Mouse (Mus musculus) CH12.LX (cell line): ENCODE measurements around the gene Svs1. TPM values are rescaled to one million over a fixed set of nuclear protein-coding genes. Genes with fewer than 3 reads are reported as not detected.

ENCODE experiments used
- DNase-seq: peaks from one replicate; pipeline ENCODE4 v3.0.0-alpha.2; 2013; ENCODE audit errors: extremely low read depth
- H3K27ac ChIP-seq: 2 replicates; pipeline ENCODE4 v1.5.1; 2012; ENCODE audit warnings: low read depth, mild to moderate bottlenecking, control low read depth, moderate library complexity; ENCODE audit not compliant: insufficient read depth
- H3K27me3 ChIP-seq: replicated peaks from 2 replicates; pipeline ENCODE3; 2012; ENCODE audit warnings: inconsistent platforms
- H3K36me3 ChIP-seq, 2 experiments: replicated peaks in 1 of 2; 2 replicates each; pipeline versions ENCODE3 to v1.6.1; 2012; ENCODE audit warnings: inconsistent platforms in 1 of 2, low read length in 1 of 2, mild to moderate bottlenecking in 1 of 2, mixed read lengths in 1 of 2, moderate library complexity in 1 of 2; ENCODE audit not compliant: control insufficient read depth in 1 of 2, insufficient read depth in 1 of 2
- H3K4me1 ChIP-seq, 2 experiments: 2 replicates each; pipeline ENCODE4 v1.6.1; 2012; ENCODE audit warnings: inconsistent platforms in 1 of 2, moderate library complexity in 1 of 2; ENCODE audit not compliant: insufficient read depth in 2 of 2, control insufficient read depth in 1 of 2
- H3K4me2 ChIP-seq: 2 replicates; pipeline ENCODE4 v1.6.1; 2012; ENCODE audit warnings: low read depth, mild to moderate bottlenecking, control low read depth; ENCODE audit not compliant: poor library complexity, insufficient read depth, severe bottlenecking
- H3K4me3 ChIP-seq, 3 experiments: fragments of 150-350 bp in 1 of 3; sonication (generic) in 1 of 3; replicated peaks in 1 of 3; 2 replicates each; pipeline versions ENCODE3 to v1.5.1; 2011 to 2012; ENCODE audit warnings: low read depth in 2 of 3, low read length in 2 of 3, mild to moderate bottlenecking in 2 of 3, moderate library complexity in 2 of 3, control low read depth in 1 of 3, improper control_type of control experiment in 1 of 3, inconsistent platforms in 1 of 3, mixed read lengths in 1 of 3; ENCODE audit not compliant: poor library complexity in 1 of 3
- H3K79me2 ChIP-seq: replicated peaks from 2 replicates; pipeline ENCODE4 v1.6.1; 2012; ENCODE audit warnings: mild to moderate bottlenecking, moderate library complexity; ENCODE audit not compliant: control insufficient read depth, poor library complexity, insufficient read depth, severe bottlenecking; ENCODE audit errors: extremely low read depth
- H3K9ac ChIP-seq: 2 replicates; pipeline ENCODE4 v1.6.1; 2012; ENCODE audit warnings: low read depth, mild to moderate bottlenecking, control low read depth, moderate library complexity; ENCODE audit not compliant: insufficient read depth
- H3K9me3 ChIP-seq: replicated peaks from 2 replicates; pipeline ENCODE3; 2012; ENCODE audit warnings: low read length, inconsistent platforms, mixed read lengths
- CHD1 ChIP-seq: IDR thresholded peaks from 2 replicates; pipeline ENCODE4 v1.6.1; 2012; ENCODE audit warnings: low read depth, low read length, improper control_type of control experiment, inconsistent platforms
- CHD2 ChIP-seq: IDR thresholded peaks from 2 replicates; pipeline ENCODE4 v1.6.1; 2011; ENCODE audit warnings: low read length, improper control_type of control experiment
- ELF1 ChIP-seq: IDR thresholded peaks from 2 replicates; pipeline ENCODE4 v1.6.1; 2014; ENCODE audit warnings: low read depth, mild to moderate bottlenecking, inconsistent platforms, low read length, improper control_type of control experiment
- GABPA ChIP-seq: IDR thresholded peaks from 2 replicates; pipeline ENCODE4 v1.6.1; 2012; ENCODE audit warnings: low read depth, low read length, improper control_type of control experiment, inconsistent platforms; ENCODE audit not compliant: insufficient replicate concordance
- HCFC1 ChIP-seq: IDR thresholded peaks from 2 replicates; pipeline ENCODE4 v1.6.1; 2012; ENCODE audit warnings: low read depth, mild to moderate bottlenecking, inconsistent platforms, low read length, improper control_type of control experiment
- IRF4 ChIP-seq: IDR thresholded peaks from 2 replicates; pipeline ENCODE4 v1.6.1; 2014; ENCODE audit warnings: low read depth, mild to moderate bottlenecking, inconsistent platforms, low read length, improper control_type of control experiment
- KAT2A ChIP-seq: IDR thresholded peaks from 2 replicates; pipeline ENCODE4 v1.6.1; 2012; ENCODE audit warnings: low read length, improper control_type of control experiment, inconsistent platforms; ENCODE audit not compliant: insufficient replicate concordance
- MAFK ChIP-seq: IDR thresholded peaks from 2 replicates; pipeline ENCODE4 v1.6.1; 2011; ENCODE audit warnings: low read length, improper control_type of control experiment; ENCODE audit not compliant: insufficient replicate concordance
- MXI1 ChIP-seq: IDR thresholded peaks from 2 replicates; pipeline ENCODE4 v1.6.1; 2011; ENCODE audit warnings: mild to moderate bottlenecking, low read depth, low read length, improper control_type of control experiment
- MYC ChIP-seq: IDR thresholded peaks from 2 replicates; pipeline ENCODE4 v1.6.1; 2011; ENCODE audit warnings: low read depth, mild to moderate bottlenecking, improper control_type of control experiment, low read length
- PAX5 ChIP-seq: IDR thresholded peaks from 2 replicates; pipeline ENCODE4 v1.6.1; 2012; ENCODE audit warnings: low read length, inconsistent platforms, mixed read lengths
- POLR2A ChIP-seq: IDR thresholded peaks from 2 replicates; pipeline ENCODE4 v1.6.1; 2011; ENCODE audit warnings: low read depth, mild to moderate bottlenecking, improper control_type of control experiment, low read length
- RCOR1 ChIP-seq: conservative IDR thresholded peaks from 2 replicates; pipeline ENCODE4 v1.6.1; 2012; ENCODE audit warnings: low read depth, mild to moderate bottlenecking, inconsistent platforms, low read length, improper control_type of control experiment
- USF1 ChIP-seq: IDR thresholded peaks from 2 replicates; pipeline ENCODE4 v1.6.1; 2014; ENCODE audit warnings: low read depth, mild to moderate bottlenecking, inconsistent platforms, low read length, improper control_type of control experiment
- ZC3H11A ChIP-seq: IDR thresholded peaks from 2 replicates; pipeline ENCODE4 v1.6.1; 2012; ENCODE audit warnings: low read depth, mild to moderate bottlenecking, inconsistent platforms, low read length, improper control_type of control experiment
- ZKSCAN1 ChIP-seq: IDR thresholded peaks from 2 replicates; pipeline ENCODE4 v1.6.1; 2012; ENCODE audit warnings: low read depth, inconsistent platforms, low read length, improper control_type of control experiment, borderline replicate concordance
- dilution Hi-C: fragments of 300-500 bp; cut with MboI; formaldehyde crosslinking; loops from 2 replicates; pipeline ENCODE4 v1.14.3; 2020; ENCODE audit warnings: low sequenced_read_pairs; ENCODE audit not compliant: extremely low pct_unique_long_range_greater_than_20kb, extremely low pct_ligation_motif_present
- in situ Hi-C: fragments of 300-500 bp; cut with MboI; formaldehyde crosslinking; loops from 3 replicates; pipeline ENCODE4 v1.14.3; 2019; ENCODE audit warnings: low sequenced_read_pairs, low pct_ligation_motif_present, low pct_unique_long_range_greater_than_20kb, mixed read lengths
- polyA plus RNA-seq: library from polyadenylated mRNA; unstranded; fragments of >175 nt; gene quantifications from 2 replicates; pipeline ENCODE4 v1.2.1, GENCODE M21; 2012; ENCODE audit warnings: low read depth; ENCODE audit not compliant: insufficient read length
- total RNA-seq, 2 experiments: library from RNA; depleted of rRNA; stranded (reverse); fragments of 300-350 nt in 1 of 2; fragments of >200 nt in 1 of 2; gene quantifications; 2 replicates each; pipeline ENCODE4 v1.2.3; 2012 to 2014

Gene Svs1
- total and polyA plus RNA-seq, 3 experiments = not detected

DNA sequence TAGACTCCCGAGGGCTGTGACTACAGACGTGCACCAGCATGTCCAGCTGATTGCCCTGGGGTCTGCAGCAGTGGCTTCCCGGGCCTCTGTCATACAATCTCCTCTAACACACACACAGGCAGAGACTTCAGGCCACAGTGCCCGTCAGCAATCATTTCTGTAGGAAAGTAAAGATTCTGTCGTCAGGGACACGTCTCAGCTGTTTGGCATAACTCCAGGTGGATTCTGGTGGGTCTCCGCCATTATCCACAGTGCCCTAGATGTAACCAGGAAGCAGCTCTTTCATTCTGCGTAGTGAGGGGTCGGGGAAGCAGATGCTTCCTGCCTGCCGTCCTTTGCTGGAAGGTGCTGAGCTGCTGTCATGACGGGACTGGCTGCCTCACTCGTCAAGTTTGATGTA is 30.5 kb downstream of the Svs1 start:
- no peak for DNase-seq
- no peaks in the 10 kb centered on the region for H3K36me3 ChIP-seq
- no peak overlapping the region for H3K27ac ChIP-seq
- no peak overlapping the region for H3K9ac ChIP-seq
- H3K4me2 ChIP-seq = peak overlapping the region; percentile 33; the same call in 1 of the 2 replicates
- H3K79me2 ChIP-seq = no peaks in the 10 kb centered on the region
- H3K9me3 ChIP-seq = no peaks in the 10 kb centered on the region
- H3K27me3 ChIP-seq = peaks cover 2% of the 10 kb centered on the region
- TF ChIP-seq ZKSCAN1 (no peak), ELF1 (peak; percentile 30; the same call in 1 of the 2 replicates), MAFK (no peak), IRF4 (no peak), POLR2A (no peak), ZC3H11A (no peak)
- in situ Hi-C loops (no loop called here), dilution Hi-C loops (no loop called here)
- no peak overlapping the region for H3K4me3 ChIP-seq
- H3K4me1 ChIP-seq = no peaks in the 10 kb centered on the region

DNA sequence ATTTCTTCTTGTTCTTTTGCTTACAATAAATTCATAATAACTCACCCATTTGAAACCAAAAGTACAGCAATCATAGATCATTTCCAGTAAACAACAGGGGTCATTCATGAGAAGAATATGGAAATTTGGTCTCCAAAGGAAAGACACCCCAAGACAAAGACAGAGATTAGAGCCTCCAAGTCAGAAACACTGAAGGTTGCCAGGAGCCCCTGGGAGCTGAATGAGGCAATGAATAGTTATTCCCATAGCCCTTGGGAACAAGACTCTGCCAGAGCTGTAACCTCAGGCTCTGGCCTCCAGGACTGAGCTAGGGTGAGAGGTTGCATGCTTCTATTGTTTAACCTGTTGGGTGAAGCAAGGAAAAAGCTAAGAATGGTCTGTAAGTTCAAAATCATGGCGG is 32.7 kb downstream of the Svs1 start:
- TF ChIP-seq PAX5 = no peak
- no peak for TF ChIP-seq RCOR1
- TF ChIP-seq HCFC1 = no peak
- no peak for TF ChIP-seq USF1
- TF ChIP-seq MYC = no peak
- no peak for TF ChIP-seq IRF4
- no peak for TF ChIP-seq GABPA
- TF ChIP-seq KAT2A = no peak
- TF ChIP-seq CHD1 = no peak
- TF ChIP-seq MAFK = no peak
- TF ChIP-seq MXI1 = no peak
- TF ChIP-seq CHD2 = no peak
- H3K4me2 ChIP-seq = no peak overlapping the region
- no peak overlapping the region for H3K9ac ChIP-seq
- H3K79me2 ChIP-seq = no peaks in the 10 kb centered on the region
- no peaks in the 10 kb centered on the region for H3K27me3 ChIP-seq
- no peak overlapping the region for H3K27ac ChIP-seq
- no peaks in the 10 kb centered on the region for H3K9me3 ChIP-seq
- H3K36me3 ChIP-seq = no peaks in the 10 kb centered on the region
- H3K4me3 ChIP-seq = no peak overlapping the region
- H3K4me1 ChIP-seq = no peaks in the 10 kb centered on the region
- in situ Hi-C loops = no loop called here
- no peak for DNase-seq
- dilution Hi-C loops = no loop called here
